Mouse (Mus musculus) frontal cortex, postnatal 25 days (tissue): ENCODE measurements at regions not wholly inside any gene's neighbourhood (a gene's known extent, or its start where the extent isn't known, plus 50 kb on each side); places are given as distances from the start of the nearest gene placed in this dataset.

Experiments
- DNase-seq, 2 experiments: peaks; one replicate each; pipeline ENCODE4 v3.0.0; 2022; ENCODE audit warnings: low spot score in 2 of 2

- no peak for DNase-seq
Observed at GRCm38 (mm10) chr7:73322466-73323151, 52.7 kb upstream of the Rgma start.

- DNase-seq = no peak
Observed at GRCm38 (mm10) chr7:73323556-73323955, 51.8 kb upstream of the Rgma start.

GRCm38 (mm10) chr7:73325503-73325902, 49.8 kb upstream of the Rgma start:
- no peak for DNase-seq
